Mouse (Mus musculus) embryonic fibroblast, embryonic 13.5 days (primary cell): ENCODE data around the gene Ccdc146.

Experiments used
- CTCF ChIP-seq: IDR thresholded peaks from 2 replicates; pipeline ENCODE4 v1.5.1; 2011; ENCODE audit warnings: mild to moderate bottlenecking, control low read depth, low read length, moderate library complexity, borderline replicate concordance; ENCODE audit not compliant: insufficient read depth
- POLR2A ChIP-seq: IDR thresholded peaks from 2 replicates; pipeline ENCODE4 v1.6.1; 2011; ENCODE audit warnings: low read depth, mild to moderate bottlenecking, control low read depth, low read length, moderate library complexity

GRCm38 (mm10) chr5:21378397-21378796, 46.1 kb downstream of the Ccdc146 start:
- TF ChIP-seq POLR2A (no peak), CTCF (no peak)
